Mouse (Mus musculus) CH12.LX (cell line): ENCODE measurements at regions not wholly inside any gene's neighbourhood (a gene's known extent, or its start where the extent isn't known, plus 50 kb on each side); places are given as distances from the start of the nearest gene placed in this dataset.

ENCODE experiments used
- CTCF ChIP-seq, 2 experiments: IDR thresholded peaks in 1 of 2; conservative IDR thresholded peaks in 1 of 2; 2 replicates each; pipeline ENCODE4 v1.5.1; 2011 to 2012; ENCODE audit warnings: low read depth in 2 of 2, low read length in 2 of 2, improper control_type of control experiment in 1 of 2, inconsistent platforms in 1 of 2, mild to moderate bottlenecking in 1 of 2, moderate library complexity in 1 of 2
- NRF1 ChIP-seq: IDR thresholded peaks from 2 replicates; pipeline ENCODE4 v1.6.1; 2014; ENCODE audit warnings: low read depth, mild to moderate bottlenecking, inconsistent platforms, low read length, improper control_type of control experiment, moderate library complexity
- POLR2A ChIP-seq: IDR thresholded peaks from 2 replicates; pipeline ENCODE4 v1.6.1; 2011; ENCODE audit warnings: low read depth, mild to moderate bottlenecking, improper control_type of control experiment, low read length
- RCOR1 ChIP-seq: conservative IDR thresholded peaks from 2 replicates; pipeline ENCODE4 v1.6.1; 2012; ENCODE audit warnings: low read depth, mild to moderate bottlenecking, inconsistent platforms, low read length, improper control_type of control experiment

DNA sequence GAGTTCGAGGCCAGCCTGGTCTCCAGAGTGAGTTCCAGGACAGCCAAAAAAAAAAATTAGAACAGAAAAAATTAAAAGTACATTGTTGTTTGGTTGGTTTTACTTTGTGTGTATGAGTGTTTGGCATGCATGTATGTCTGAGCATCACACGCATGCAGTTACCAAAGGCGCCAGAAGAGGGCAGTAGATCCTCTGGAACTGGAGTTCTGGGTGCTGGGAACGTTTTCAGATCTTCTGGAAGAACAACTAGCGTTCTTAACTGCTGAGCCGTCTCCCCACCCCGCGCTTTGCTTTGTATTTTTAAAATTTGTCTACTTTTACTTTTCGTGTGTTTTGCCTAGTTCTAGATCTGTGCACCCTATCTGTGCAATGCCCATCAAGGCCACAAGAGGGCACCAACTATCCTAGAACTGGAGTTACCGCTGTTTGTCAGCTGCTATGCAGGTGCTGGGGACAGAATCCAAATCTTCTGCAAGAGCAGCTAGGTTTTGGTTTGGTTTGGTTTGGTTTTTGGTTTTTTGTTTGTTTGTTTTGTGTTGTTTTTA is 76.9 kb downstream of the 1700080O16Rik start:
- TF ChIP-seq CTCF (conservative IDR thresholded peaks at IDR 0.05 in 1 of 2, IDR thresholded peaks at IDR 0.05 in 1 of 2; ENCODE audit: low read depth in 2 of 2, low read length in 2 of 2) (peak; percentile 20 to 43; a peak in 2 of 4 replicates), POLR2A (no peak), NRF1 (no peak), RCOR1 (no peak)
